Mouse (Mus musculus) heart, postnatal 0 days (tissue): ENCODE measurements around the gene Parp16.

Experiments
- CTCF ChIP-seq: IDR thresholded peaks from 2 replicates; pipeline ENCODE4 v1.5.1; 2016; ENCODE audit warnings: antibody characterized with exemption, control low read depth, low read depth
- EP300 ChIP-seq: IDR thresholded peaks from 2 replicates; pipeline ENCODE4 v1.6.1; 2016; ENCODE audit warnings: antibody characterized with exemption, low read depth

DNA sequence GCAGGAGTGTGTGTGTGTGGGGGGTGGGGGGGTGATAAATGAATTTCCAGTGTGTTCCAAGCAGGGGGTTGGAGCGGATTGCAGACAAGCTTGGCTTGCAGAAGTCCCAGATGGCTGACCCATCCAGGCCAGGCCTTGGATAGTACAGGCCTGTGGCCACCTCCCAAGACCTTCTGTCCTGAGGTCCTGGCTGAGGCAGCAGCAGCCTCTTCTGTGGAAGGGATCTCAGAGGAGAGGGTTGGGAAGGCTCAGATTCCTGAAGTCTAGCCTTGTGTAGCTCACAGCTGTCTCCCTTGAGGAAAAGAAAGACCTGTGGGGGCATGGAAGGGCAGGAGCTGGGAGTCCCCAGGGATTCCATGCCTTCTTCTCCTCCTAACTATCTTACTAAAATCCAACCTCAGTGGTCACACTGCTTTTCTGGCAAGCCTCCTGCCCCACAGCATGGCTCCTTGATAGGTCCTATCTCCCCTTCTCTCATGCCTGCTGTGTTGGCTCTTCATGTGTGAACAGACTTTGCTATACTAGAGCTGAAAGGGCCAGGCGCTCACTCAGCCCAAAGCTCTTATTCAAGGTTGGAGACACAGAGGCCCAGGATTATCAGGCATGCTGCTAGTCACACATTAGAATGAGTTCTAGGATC lies 66.6 kb downstream of the Parp16 start:
- no peak for TF ChIP-seq CTCF
- TF ChIP-seq EP300, result no peak
